Mouse (Mus musculus) stomach, embryonic 15.5 days (tissue): Measurements from ENCODE around the gene Sat1. TPM values are rescaled to one million over a fixed set of nuclear protein-coding genes. Genes with fewer than 3 reads are reported as not detected.

ENCODE experiments used
- ATAC-seq: fragments of 200-750 bp; cut with Nextera tagmentation; 2 replicates; pipeline ENCODE4 v1.8.0; 2017; ENCODE audit warnings: low read depth, moderate number of reproducible peaks, moderate TSS enrichment; ENCODE audit not compliant: insufficient read depth, low FRiP score
- H3K27ac ChIP-seq: fragments of 300-500 bp; sonication (generic); 2 replicates; pipeline ENCODE4 v1.5.1; 2015; ENCODE audit warnings: mild to moderate bottlenecking, inconsistent platforms
- H3K27me3 ChIP-seq: fragments of 300-500 bp; sonication (generic); replicated peaks from 2 replicates; pipeline ENCODE4 v1.6.1; 2015; ENCODE audit warnings: inconsistent platforms
- H3K36me3 ChIP-seq: fragments of 300-500 bp; sonication (generic); 2 replicates; pipeline ENCODE4 v1.6.1; 2015; ENCODE audit warnings: inconsistent platforms
- H3K4me1 ChIP-seq: fragments of 300-500 bp; sonication (generic); 2 replicates; pipeline ENCODE4 v1.6.1; 2015; ENCODE audit warnings: inconsistent platforms
- H3K4me2 ChIP-seq: fragments of 300-500 bp; sonication (generic); 2 replicates; pipeline ENCODE4 v1.6.1; 2015; ENCODE audit warnings: mild to moderate bottlenecking, inconsistent platforms
- H3K4me3 ChIP-seq: fragments of 300-500 bp; sonication (generic); replicated peaks from 2 replicates; pipeline ENCODE4 v1.5.1; 2015; ENCODE audit warnings: inconsistent platforms
- H3K9ac ChIP-seq: fragments of 300-500 bp; sonication (generic); 2 replicates; pipeline ENCODE4 v1.6.1; 2015; ENCODE audit warnings: inconsistent platforms
- H3K9me3 ChIP-seq: fragments of 300-500 bp; sonication (generic); 2 replicates; pipeline ENCODE4 v1.6.1; 2016; ENCODE audit warnings: inconsistent platforms
- WGBS: fragments of 180-500 bp; shearing (Covaris S2); methylation state at CpG from one replicate; pipeline ENCODE4 v1.1.7; 2015; 5-methylcytosine and 5-hydroxymethylcytosine counted together
- polyA plus RNA-seq: library from polyadenylated mRNA; unstranded; fragments of >200 nt; fragmentation: Nextera tagmentation; extraction: Ambion mirVana; gene quantifications from 2 replicates; pipeline ENCODE4 v1.2.1, GENCODE M21; 2015

The Sat1 gene
- polyA plus RNA-seq, 1 experiment from 2014 or later = 185 TPM

DNA sequence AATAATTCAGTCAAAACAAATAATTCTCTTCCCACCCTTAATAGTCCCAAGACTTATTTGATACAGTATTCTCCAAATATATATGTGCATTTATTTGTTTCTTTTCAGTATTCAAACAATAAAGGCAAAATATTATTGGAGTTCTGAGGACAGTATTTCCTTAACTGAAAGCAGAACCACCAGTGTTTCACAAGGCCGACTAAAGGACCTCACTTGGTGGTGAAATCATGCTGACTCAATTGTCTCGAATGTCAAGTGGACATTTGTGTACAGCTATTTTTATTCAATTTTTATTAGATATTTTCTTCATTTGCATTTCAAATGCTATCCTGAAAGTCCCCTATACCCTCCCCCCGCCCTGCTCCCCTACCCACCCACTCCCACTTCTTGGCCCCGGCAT lies 21.3 kb downstream of the Sat1 start:
- H3K9ac ChIP-seq = no peak overlapping the region
- H3K9me3 ChIP-seq = no peaks in the 10 kb centered on the region
- H3K4me2 ChIP-seq = no peak overlapping the region
- ATAC-seq = no peak
- H3K4me1 ChIP-seq = no peaks in the 10 kb centered on the region
- no peak overlapping the region for H3K4me3 ChIP-seq
- no peak overlapping the region for H3K27ac ChIP-seq
- WGBS = 88% methylated on average over 4 of the region's 4 CpGs
- no peaks in the 10 kb centered on the region for H3K27me3 ChIP-seq
- no peaks in the 10 kb centered on the region for H3K36me3 ChIP-seq

GRCm38 (mm10) chrX:155193732-155194443 lies 22.4 kb downstream of the Sat1 start:
- WGBS = 61% methylated on average over 5 of the region's 5 CpGs
- ATAC-seq = no peak

DNA sequence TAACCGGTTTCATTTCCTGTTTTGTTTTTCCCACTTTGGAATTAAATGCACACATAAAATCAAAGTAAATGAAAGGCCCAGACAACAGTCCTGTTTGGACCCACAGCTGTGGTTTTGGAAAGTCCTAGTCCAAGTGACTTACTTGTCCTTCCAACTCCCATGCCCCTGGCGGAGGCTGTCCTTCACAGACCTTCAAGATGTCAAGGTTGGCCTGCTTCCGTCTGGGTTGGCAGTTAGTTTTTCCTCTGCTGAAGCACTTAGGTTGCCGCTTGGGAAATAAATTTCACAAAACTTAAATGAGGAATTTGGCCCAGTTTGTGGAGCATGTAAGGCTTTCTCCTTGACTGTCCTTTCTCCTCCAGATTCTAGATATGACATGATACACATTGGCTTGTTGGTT lies 24.3 kb downstream of the Sat1 start:
- no peaks in the 10 kb centered on the region for H3K36me3 ChIP-seq
- H3K27me3 ChIP-seq = no peaks in the 10 kb centered on the region
- no peak for ATAC-seq
- H3K4me2 ChIP-seq = no peak overlapping the region
- H3K4me1 ChIP-seq = no peaks in the 10 kb centered on the region
- H3K9me3 ChIP-seq = no peaks in the 10 kb centered on the region
- no peak overlapping the region for H3K9ac ChIP-seq
- H3K4me3 ChIP-seq = no peak overlapping the region
- WGBS = 77% methylated on average over 4 of the region's 4 CpGs
- no peak overlapping the region for H3K27ac ChIP-seq

More at GRCm38 (mm10) chrX:155193732-155194443, 22.4 kb downstream of the Sat1 start:
- H3K4me2 ChIP-seq = no peak overlapping the region
- H3K36me3 ChIP-seq = no peaks in the 10 kb centered on the region
- no peak overlapping the region for H3K4me3 ChIP-seq
- no peaks in the 10 kb centered on the region for H3K9me3 ChIP-seq
- no peaks in the 10 kb centered on the region for H3K27me3 ChIP-seq
- no peak overlapping the region for H3K9ac ChIP-seq
- no peaks in the 10 kb centered on the region for H3K4me1 ChIP-seq
- H3K27ac ChIP-seq = no peak overlapping the region

- Histone ChIP-seq H3K4me3 (no peak overlapping the region), H3K36me3 (no peaks in the 10 kb centered on the region), H3K27me3 (no peaks in the 10 kb centered on the region), H3K4me1 (no peaks in the 10 kb centered on the region), H3K9ac (no peak overlapping the region), H3K27ac (no peak overlapping the region), H3K9me3 (no peaks in the 10 kb centered on the region), H3K4me2 (no peak overlapping the region)
- 70% methylated on average over 2 of the region's 2 CpGs for WGBS
- no peak for ATAC-seq
Observed at GRCm38 (mm10) chrX:155177640-155178039, 38.6 kb downstream of the Sat1 start.

GRCm38 (mm10) chrX:155177230-155177629 lies 39.0 kb downstream of the Sat1 start:
- WGBS = 53% methylated on average over 2 of the region's 2 CpGs
- H3K27ac ChIP-seq = no peak overlapping the region
- no peak for ATAC-seq

GRCm38 (mm10) chrX:155175568-155175967 lies 40.7 kb downstream of the Sat1 start:
- Histone ChIP-seq H3K9ac (no peak overlapping the region), H3K27me3 (no peaks in the 10 kb centered on the region), H3K36me3 (no peaks in the 10 kb centered on the region), H3K4me3 (no peak overlapping the region), H3K9me3 (no peaks in the 10 kb centered on the region), H3K4me2 (no peak overlapping the region), H3K4me1 (no peaks in the 10 kb centered on the region), H3K27ac (no peak overlapping the region)
- ATAC-seq = no peak
- WGBS = 44% methylated on average over 4 of the region's 4 CpGs

More at GRCm38 (mm10) chrX:155177230-155177629, 39.0 kb downstream of the Sat1 start:
- H3K27me3 ChIP-seq = no peaks in the 10 kb centered on the region
- no peak overlapping the region for H3K4me2 ChIP-seq
- no peaks in the 10 kb centered on the region for H3K36me3 ChIP-seq
- H3K4me1 ChIP-seq = no peaks in the 10 kb centered on the region
- H3K9ac ChIP-seq = no peak overlapping the region
- no peak overlapping the region for H3K4me3 ChIP-seq
- H3K9me3 ChIP-seq = no peaks in the 10 kb centered on the region

GRCm38 (mm10) chrX:155172310-155172709 lies 43.9 kb downstream of the Sat1 start:
- Histone ChIP-seq H3K36me3 (no peaks in the 10 kb centered on the region), H3K4me1 (no peaks in the 10 kb centered on the region), H3K9me3 (no peaks in the 10 kb centered on the region), H3K27ac (no peak overlapping the region), H3K4me3 (no peak overlapping the region), H3K4me2 (no peak overlapping the region), H3K27me3 (no peaks in the 10 kb centered on the region), H3K9ac (no peak overlapping the region)
- no peak for ATAC-seq

DNA sequence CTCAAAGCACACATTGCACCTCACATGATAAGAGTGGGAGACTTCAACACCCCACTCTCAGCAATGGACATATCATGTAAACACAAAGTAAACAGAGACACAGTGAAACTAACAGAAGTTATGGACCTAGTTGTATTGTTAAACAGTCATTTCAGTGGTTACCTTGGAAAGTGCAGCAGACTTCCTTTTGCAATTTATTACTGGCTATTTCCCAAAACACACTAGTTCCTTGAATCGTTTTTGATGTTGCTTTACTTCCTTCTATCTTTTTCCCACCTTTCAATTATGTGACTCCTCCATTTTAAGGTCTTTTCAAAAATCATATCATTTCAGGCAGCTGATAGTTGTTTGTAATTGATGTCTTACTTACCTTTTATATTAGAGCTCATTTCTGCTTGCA lies 44.5 kb downstream of the Sat1 start:
- no peak overlapping the region for H3K4me3 ChIP-seq
- H3K36me3 ChIP-seq = no peaks in the 10 kb centered on the region
- no peak for ATAC-seq
- WGBS = 57% methylated on average over 1 of the region's 1 CpGs
- no peaks in the 10 kb centered on the region for H3K9me3 ChIP-seq
- no peak overlapping the region for H3K9ac ChIP-seq
- no peaks in the 10 kb centered on the region for H3K4me1 ChIP-seq
- no peak overlapping the region for H3K27ac ChIP-seq
- no peaks in the 10 kb centered on the region for H3K27me3 ChIP-seq
- H3K4me2 ChIP-seq = no peak overlapping the region

GRCm38 (mm10) chrX:155169886-155170285 lies 46.4 kb downstream of the Sat1 start:
- no peaks in the 10 kb centered on the region for H3K27me3 ChIP-seq
- H3K4me2 ChIP-seq = no peak overlapping the region
- H3K36me3 ChIP-seq = no peaks in the 10 kb centered on the region
- WGBS = 87% methylated on average over 8 of the region's 8 CpGs
- H3K4me1 ChIP-seq = no peaks in the 10 kb centered on the region
- no peak overlapping the region for H3K4me3 ChIP-seq
- ATAC-seq = no peak
- H3K27ac ChIP-seq = no peak overlapping the region
- H3K9me3 ChIP-seq = no peaks in the 10 kb centered on the region
- H3K9ac ChIP-seq = no peak overlapping the region

DNA sequence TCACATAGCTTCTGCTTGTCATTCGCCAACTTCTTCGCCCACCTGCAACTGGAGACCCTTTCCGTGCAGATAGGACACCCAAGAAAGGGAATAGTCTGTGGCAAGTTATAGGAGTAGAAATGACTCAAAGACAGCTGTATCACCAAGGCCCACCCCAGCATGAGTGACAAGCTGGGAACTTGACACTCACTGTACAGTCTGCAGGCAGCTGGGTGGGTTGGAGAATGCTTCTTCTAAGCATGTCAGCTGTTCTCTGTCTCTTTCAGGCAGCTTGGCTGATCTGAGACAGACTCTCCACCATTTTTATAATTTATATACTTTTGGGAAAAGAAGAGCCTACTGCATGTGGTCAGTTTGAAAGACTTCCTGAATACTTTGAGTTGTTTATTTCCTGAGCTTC lies 48.6 kb downstream of the Sat1 start:
- H3K4me3 ChIP-seq = no peak overlapping the region
- no peak overlapping the region for H3K27ac ChIP-seq
- no peaks in the 10 kb centered on the region for H3K4me1 ChIP-seq
- 84% methylated on average over 3 of the region's 3 CpGs for WGBS
- H3K4me2 ChIP-seq = no peak overlapping the region
- no peak for ATAC-seq
- no peaks in the 10 kb centered on the region for H3K36me3 ChIP-seq
- no peaks in the 10 kb centered on the region for H3K9me3 ChIP-seq
- H3K27me3 ChIP-seq = no peaks in the 10 kb centered on the region
- no peak overlapping the region for H3K9ac ChIP-seq

DNA sequence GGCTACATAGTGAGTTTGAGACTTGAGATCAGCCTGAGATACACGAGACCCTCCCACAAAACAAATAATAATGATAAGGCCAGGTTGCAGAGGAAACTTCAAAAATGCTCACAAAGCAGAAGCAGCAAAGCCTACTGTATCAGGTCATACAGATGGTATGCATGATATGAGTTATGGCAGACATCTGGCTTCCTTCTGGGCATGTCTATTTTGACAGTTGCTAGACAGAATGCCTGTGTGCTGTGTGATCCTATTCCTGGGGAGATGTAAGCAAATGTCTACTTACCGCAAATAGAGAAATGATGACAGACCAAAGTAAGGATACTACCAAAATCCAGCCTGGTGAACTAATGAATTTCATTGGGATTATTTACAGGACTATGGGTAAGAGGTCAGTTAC lies 49.9 kb downstream of the Sat1 start:
- WGBS = 59% methylated on average over 2 of the region's 2 CpGs

GRCm38 (mm10) chrX:155163553-155163952 lies 52.7 kb downstream of the Sat1 start:
- H3K9ac ChIP-seq = no peak overlapping the region
- H3K36me3 ChIP-seq = no peaks in the 10 kb centered on the region
- H3K9me3 ChIP-seq = no peaks in the 10 kb centered on the region
- H3K4me1 ChIP-seq = no peaks in the 10 kb centered on the region
- H3K27ac ChIP-seq = no peak overlapping the region
- 81% methylated on average over 1 of the region's 1 CpGs for WGBS
- H3K27me3 ChIP-seq = no peaks in the 10 kb centered on the region
- H3K4me2 ChIP-seq = no peak overlapping the region
- ATAC-seq = no peak
- no peak overlapping the region for H3K4me3 ChIP-seq

More for the DNA sequence above, 49.9 kb downstream of the Sat1 start:
- H3K4me1 ChIP-seq = no peaks in the 10 kb centered on the region
- no peak overlapping the region for H3K27ac ChIP-seq
- no peak overlapping the region for H3K4me2 ChIP-seq
- no peaks in the 10 kb centered on the region for H3K36me3 ChIP-seq
- ATAC-seq = no peak
- no peak overlapping the region for H3K4me3 ChIP-seq
- no peak overlapping the region for H3K9ac ChIP-seq
- H3K27me3 ChIP-seq = no peaks in the 10 kb centered on the region
- H3K9me3 ChIP-seq = no peaks in the 10 kb centered on the region
